Mouse (Mus musculus): ENCODE measurements around the gene Ctnna2. TPM values are rescaled to one million over a fixed set of nuclear protein-coding genes. Genes with fewer than 3 reads are reported as not detected.

The Ctnna2 gene
- not detected in 2 replicates for total RNA-seq (2017)

- peak; percentile 21 to 42; a peak in 2 of 4 replicates for ATAC-seq (replicated peaks in 1 of 2; ENCODE audit: insufficient read depth in 1 of 2, low FRiP score in 2 of 2, low TSS enrichment in 1 of 2, low read depth in 1 of 2, poor library complexity in 2 of 2, severe bottlenecking in 2 of 2)
Measured at GRCm38 (mm10) chr6:77979241-77979961, at the start of gene Ctnna2. Gene Ctnna2, minus strand, starts transcription at chr6:77979699.

- ATAC-seq (replicated peaks in 1 of 2; ENCODE audit: insufficient read depth in 1 of 2, low FRiP score in 2 of 2, low TSS enrichment in 1 of 2, low read depth in 1 of 2, poor library complexity in 2 of 2, severe bottlenecking in 2 of 2): no peak
Measured at GRCm38 (mm10) chr6:77980137-77981052, 896 bp upstream of the Ctnna2 start.

DNA sequence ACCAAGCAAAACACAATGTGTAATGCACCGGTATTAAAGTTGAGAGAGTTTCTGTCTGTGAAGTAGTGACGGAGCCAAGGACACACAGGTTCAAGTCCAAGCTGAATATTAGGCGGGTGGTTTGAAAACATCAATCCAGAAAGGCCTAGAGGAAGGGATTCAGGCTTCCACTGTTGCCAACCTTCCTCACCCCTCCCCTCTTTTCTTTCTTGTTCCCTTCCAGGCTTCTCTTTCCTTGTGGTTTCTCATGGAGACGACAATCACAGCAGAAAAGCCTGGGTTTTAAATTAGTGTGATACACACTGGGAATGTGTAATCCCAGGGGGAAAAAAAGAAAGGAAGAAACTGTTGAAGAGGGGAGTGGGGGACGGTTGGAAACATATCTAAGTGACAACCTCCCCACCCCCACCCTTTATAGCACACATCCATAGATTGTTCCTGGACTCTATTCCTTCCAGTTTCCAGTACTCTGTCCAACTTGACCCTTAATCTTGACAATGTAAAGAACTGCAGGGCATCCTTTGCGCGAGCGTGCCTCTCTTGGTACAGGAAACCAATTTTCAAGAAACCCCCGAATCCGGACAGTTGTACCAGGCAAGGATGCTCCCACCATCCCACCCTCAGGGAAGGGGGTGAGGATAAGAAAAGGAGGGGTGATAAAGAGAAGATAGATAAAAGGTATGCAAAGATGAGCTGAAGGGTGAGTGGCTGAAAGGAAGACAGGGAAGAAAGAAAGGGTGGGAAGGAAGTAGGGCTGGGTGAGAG lies 841 bp downstream of the Ctnna2 start:
- ATAC-seq (replicated peaks in 1 of 2; ENCODE audit: insufficient read depth in 1 of 2, low FRiP score in 2 of 2, low TSS enrichment in 1 of 2, low read depth in 1 of 2, poor library complexity in 2 of 2, severe bottlenecking in 2 of 2): no peak

GRCm38 (mm10) chr6:77970545-77971242 lies 8.8 kb downstream of the Ctnna2 start:
- no peak for ATAC-seq (replicated peaks in 1 of 2; ENCODE audit: insufficient read depth in 1 of 2, low FRiP score in 2 of 2, low TSS enrichment in 1 of 2, low read depth in 1 of 2, poor library complexity in 2 of 2, severe bottlenecking in 2 of 2)

- no peak for ATAC-seq (replicated peaks in 1 of 2; ENCODE audit: insufficient read depth in 1 of 2, low FRiP score in 2 of 2, low TSS enrichment in 1 of 2, low read depth in 1 of 2, poor library complexity in 2 of 2, severe bottlenecking in 2 of 2)
Measured at GRCm38 (mm10) chr6:77969774-77970173, 9.7 kb downstream of the Ctnna2 start.

DNA sequence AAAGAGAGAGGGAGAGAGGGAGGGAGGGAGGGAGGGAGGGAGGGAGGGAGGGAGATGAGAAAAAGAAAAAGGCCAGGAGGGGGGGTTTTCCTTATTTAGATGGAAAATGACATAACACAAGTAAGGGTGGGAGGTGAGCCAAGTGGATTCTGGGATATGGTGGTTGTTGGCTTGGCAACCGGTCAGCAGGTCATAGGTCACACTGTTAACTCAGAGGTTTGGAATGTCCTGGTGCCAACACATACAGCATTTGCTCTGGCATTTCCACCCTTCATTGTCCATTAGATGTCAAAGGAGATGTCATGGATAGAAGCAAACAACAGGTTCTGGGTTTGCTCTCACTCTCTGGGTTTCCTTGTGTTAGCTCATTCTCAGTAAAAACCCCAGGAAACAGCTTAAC lies 17.5 kb downstream of the Ctnna2 start:
- ATAC-seq (replicated peaks in 1 of 2; ENCODE audit: insufficient read depth in 1 of 2, low FRiP score in 2 of 2, low TSS enrichment in 1 of 2, low read depth in 1 of 2, poor library complexity in 2 of 2, severe bottlenecking in 2 of 2): no peak

- no peak for ATAC-seq (replicated peaks in 1 of 2; ENCODE audit: insufficient read depth in 1 of 2, low FRiP score in 2 of 2, low TSS enrichment in 1 of 2, low read depth in 1 of 2, poor library complexity in 2 of 2, severe bottlenecking in 2 of 2)
Measured at GRCm38 (mm10) chr6:77951276-77951675, 28.2 kb downstream of the Ctnna2 start.

DNA sequence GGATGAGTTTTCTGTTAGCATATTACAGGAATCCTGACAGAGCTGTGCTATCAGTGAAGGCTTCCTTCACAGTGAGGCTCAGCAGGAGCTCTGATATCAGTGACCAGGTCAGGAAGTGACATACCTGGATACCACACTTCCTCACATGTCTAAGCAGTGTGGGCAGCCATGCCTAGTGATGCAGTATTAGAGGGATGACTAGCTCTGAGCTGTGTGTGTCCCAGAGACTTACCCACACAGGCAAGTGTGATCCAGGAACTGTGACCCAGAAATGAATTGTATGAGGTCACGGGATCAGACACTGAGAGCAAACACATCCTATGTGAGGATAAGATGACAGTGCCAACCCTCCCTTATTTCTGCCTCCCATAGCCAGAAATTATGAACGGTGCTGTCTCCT lies 28.8 kb downstream of the Ctnna2 start:
- no peak for ATAC-seq (replicated peaks in 1 of 2; ENCODE audit: insufficient read depth in 1 of 2, low FRiP score in 2 of 2, low TSS enrichment in 1 of 2, low read depth in 1 of 2, poor library complexity in 2 of 2, severe bottlenecking in 2 of 2)

DNA sequence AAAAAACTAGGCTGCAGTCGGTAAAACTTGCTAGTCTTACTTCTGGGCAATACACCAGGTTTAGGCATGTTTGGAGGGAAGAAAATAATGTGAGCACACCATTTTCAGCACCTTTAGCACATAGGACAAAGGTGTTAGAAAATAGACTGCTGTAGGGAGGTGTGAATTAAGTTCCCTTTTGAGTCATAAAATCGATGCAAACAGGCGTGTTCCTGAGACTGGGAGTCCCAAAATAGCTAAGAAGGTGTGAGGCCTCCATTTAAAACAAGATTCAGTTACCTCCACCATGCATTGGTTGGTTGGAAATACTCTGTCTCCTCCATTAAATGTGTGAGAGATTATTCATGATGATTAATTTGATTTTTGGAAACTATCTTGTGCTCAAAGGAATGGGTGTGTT lies 50.1 kb downstream of the Ctnna2 start:
- no peak for ATAC-seq (replicated peaks in 1 of 2; ENCODE audit: insufficient read depth in 1 of 2, low FRiP score in 2 of 2, low TSS enrichment in 1 of 2, low read depth in 1 of 2, poor library complexity in 2 of 2, severe bottlenecking in 2 of 2)

DNA sequence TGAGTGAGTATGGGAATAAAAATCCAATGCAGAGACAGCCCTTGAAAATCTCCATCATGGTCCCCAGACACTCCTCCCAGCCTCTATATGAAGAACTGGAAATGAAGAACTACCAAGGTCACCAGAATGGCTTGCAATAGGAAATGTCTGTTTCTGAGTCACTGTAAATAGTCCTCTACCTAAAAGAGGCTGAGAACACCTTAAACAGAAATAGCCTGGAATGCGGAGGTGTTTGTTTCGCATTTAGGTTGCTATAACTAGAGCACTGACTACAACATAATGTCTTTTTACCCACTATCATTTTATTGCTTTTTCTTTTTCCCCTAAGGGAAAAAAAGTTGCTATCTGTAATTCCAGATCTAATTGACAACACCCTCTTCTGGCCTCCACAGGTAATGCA lies 106.3 kb downstream of the Ctnna2 start:
- ATAC-seq (replicated peaks in 1 of 2; ENCODE audit: insufficient read depth in 1 of 2, low FRiP score in 2 of 2, low TSS enrichment in 1 of 2, low read depth in 1 of 2, poor library complexity in 2 of 2, severe bottlenecking in 2 of 2): no peak

GRCm38 (mm10) chr6:77869313-77869712 lies 110.2 kb downstream of the Ctnna2 start:
- no peak for ATAC-seq (replicated peaks in 1 of 2; ENCODE audit: insufficient read depth in 1 of 2, low FRiP score in 2 of 2, low TSS enrichment in 1 of 2, low read depth in 1 of 2, poor library complexity in 2 of 2, severe bottlenecking in 2 of 2)

GRCm38 (mm10) chr6:77868119-77868518 lies 111.4 kb downstream of the Ctnna2 start:
- ATAC-seq (replicated peaks in 1 of 2; ENCODE audit: insufficient read depth in 1 of 2, low FRiP score in 2 of 2, low TSS enrichment in 1 of 2, low read depth in 1 of 2, poor library complexity in 2 of 2, severe bottlenecking in 2 of 2): no peak

- no peak for ATAC-seq (replicated peaks in 1 of 2; ENCODE audit: insufficient read depth in 1 of 2, low FRiP score in 2 of 2, low TSS enrichment in 1 of 2, low read depth in 1 of 2, poor library complexity in 2 of 2, severe bottlenecking in 2 of 2)
Measured at GRCm38 (mm10) chr6:77863379-77863778, 116.1 kb downstream of the Ctnna2 start.

DNA sequence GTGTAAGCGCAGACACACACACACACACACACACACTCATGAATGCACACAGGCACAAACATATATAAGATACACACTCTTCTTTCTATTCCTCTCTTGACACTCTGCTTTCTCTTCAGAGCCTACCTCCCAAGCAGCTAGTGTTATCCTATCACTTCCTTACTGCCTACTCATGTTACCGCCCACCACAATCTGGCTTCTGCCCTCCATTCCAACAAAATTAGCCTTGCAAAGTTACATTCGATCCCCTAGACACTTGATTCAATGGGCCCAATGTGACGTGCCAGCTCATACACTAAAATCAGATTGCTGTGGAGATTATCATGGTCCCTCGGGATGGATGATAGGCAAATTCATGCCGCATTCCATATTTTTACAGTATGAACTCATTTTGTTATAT lies 116.7 kb downstream of the Ctnna2 start:
- ATAC-seq (replicated peaks in 1 of 2; ENCODE audit: insufficient read depth in 1 of 2, low FRiP score in 2 of 2, low TSS enrichment in 1 of 2, low read depth in 1 of 2, poor library complexity in 2 of 2, severe bottlenecking in 2 of 2): no peak

DNA sequence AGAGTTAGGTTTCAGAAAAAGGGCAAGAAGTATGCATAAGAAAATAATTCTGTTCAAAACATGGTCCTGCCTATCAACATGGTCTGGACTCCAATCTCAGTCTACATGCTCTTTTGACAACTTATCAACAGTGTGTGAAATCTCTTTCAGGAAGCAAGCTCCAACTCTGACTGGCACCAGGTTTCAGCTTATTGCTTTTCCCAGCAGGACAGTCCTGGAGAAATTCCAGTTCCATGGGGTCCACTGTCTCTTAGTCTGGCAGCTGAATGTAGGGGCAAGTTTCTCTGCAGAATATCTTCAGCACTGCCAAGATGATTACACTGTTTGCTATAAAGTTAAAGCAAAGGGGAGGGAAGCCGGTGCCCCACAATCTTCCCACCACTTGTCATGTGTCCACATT lies 130.1 kb downstream of the Ctnna2 start:
- peak in 1 of 2 experiments; percentile 12; a peak in 1 of 4 replicates for ATAC-seq (replicated peaks in 1 of 2; ENCODE audit: insufficient read depth in 1 of 2, low FRiP score in 2 of 2, low TSS enrichment in 1 of 2, low read depth in 1 of 2, poor library complexity in 2 of 2, severe bottlenecking in 2 of 2)

GRCm38 (mm10) chr6:77848796-77849195 lies 130.7 kb downstream of the Ctnna2 start:
- no peak for ATAC-seq (replicated peaks in 1 of 2; ENCODE audit: insufficient read depth in 1 of 2, low FRiP score in 2 of 2, low TSS enrichment in 1 of 2, low read depth in 1 of 2, poor library complexity in 2 of 2, severe bottlenecking in 2 of 2)

DNA sequence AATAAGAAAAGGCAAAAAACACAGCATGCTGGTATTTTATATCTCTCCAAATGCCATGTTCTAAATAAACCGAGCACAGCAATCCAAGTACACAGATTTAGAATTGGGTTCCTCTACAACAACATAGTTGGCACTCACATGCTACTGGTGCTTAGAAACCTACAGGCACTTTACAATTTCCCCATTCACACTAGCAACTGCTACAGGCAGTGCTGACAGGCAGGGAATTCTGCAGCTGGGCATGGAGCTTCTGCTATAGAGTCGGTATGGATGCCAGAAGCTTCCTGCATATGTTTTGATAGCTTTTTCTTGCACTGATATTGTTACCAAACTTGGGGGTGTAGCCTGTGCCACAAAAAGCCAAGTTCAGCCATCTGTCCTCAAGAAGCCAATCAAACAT lies 131.8 kb downstream of the Ctnna2 start:
- no peak for ATAC-seq (replicated peaks in 1 of 2; ENCODE audit: insufficient read depth in 1 of 2, low FRiP score in 2 of 2, low TSS enrichment in 1 of 2, low read depth in 1 of 2, poor library complexity in 2 of 2, severe bottlenecking in 2 of 2)

Measured in hematopoietic stem cell, adult 5-6 weeks (primary cell).